Mouse (Mus musculus) testis, postnatal 14 days (tissue): ENCODE data around the gene Ctnna3.
"Not testable (repeated sequence)": the region's sequence is repeated elsewhere in the genome, so short reads cannot be mapped to it uniquely, and the experiment has no call there.

Source experiments
- DNase-seq: peaks from one replicate; pipeline ENCODE4 v3.0.0; 2021; ENCODE audit warnings: low spot score

Gene Ctnna3

DNA sequence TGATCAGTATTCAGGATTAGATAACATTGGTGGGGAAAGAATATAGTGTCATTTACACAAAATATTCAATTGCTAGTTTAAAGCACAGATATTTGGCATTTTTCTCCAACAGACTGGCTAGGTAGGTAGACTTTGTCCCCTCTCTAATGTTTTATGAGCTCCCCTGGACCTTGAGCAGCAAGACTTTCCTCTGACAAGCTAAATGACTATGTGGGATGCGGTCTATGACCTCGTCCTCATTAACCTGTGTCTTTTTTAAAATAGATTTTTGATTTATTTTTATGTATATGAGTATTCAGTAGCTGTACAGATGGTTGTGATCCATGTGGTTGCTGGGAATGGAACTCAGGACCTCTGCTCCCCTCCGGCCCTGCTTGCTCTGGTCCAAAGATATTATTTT, 1471.8 kb downstream of the Ctnna3 start:
- DNase-seq = no peak

DNA sequence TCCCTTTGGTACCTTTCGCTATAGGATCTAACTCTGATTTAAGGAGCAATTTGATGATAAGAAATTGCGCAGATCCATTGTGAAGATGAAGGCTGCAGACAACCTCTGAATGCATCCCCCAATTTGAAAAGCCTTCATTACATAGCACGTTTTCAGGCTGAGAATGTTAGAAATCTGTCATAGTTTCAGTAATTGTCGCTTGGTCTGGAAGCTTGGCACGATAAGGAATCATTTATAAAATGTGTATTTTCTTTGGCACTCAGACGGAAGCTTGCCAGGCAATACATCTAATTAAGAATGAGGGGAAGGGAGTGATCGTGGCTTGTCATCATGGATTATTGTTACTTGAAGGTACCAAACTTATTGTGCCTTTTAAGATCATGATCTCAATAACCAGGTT, 1511.1 kb downstream of the Ctnna3 start:
- no peak for DNase-seq

DNA sequence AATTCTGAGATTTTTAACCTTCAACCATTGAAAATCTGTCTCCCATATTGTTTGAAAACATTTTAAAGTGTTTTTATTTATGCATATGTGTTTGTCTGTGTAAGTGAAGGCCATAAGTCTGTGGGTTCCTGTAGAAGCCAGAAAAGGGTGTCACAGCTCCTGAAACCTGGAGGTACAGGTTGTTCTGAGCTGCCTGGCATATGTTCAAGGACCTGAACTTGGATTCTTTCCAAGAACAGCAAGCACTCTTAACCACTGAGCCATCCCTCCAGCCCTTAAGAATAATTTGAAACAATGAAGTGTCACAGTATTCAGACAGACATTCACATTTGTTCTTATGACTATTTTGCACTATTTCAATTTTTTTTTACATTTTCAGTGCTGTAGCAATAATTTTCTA, 1528.5 kb downstream of the Ctnna3 start:
- peak; percentile 17 for DNase-seq

DNA sequence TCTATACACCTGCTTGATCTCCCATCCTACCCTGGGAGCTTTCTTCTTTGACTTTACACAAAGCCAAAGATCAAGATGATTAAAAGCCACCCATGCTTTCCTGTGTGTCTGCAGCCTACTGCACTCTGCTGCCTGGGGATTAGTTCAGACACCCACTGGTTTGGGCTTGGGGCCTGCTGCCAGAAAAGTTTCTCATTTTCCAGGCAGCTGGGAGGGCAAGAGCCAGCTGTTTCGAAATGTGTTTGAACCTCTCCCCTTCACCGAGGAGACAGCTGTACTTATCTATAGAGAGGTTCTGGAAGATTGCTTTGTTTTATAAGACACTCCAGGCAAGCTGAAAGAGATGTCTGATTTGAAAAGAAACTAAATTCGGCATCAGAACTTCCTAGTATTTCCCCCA, 1563.0 kb downstream of the Ctnna3 start:
- DNase-seq = no peak

DNA sequence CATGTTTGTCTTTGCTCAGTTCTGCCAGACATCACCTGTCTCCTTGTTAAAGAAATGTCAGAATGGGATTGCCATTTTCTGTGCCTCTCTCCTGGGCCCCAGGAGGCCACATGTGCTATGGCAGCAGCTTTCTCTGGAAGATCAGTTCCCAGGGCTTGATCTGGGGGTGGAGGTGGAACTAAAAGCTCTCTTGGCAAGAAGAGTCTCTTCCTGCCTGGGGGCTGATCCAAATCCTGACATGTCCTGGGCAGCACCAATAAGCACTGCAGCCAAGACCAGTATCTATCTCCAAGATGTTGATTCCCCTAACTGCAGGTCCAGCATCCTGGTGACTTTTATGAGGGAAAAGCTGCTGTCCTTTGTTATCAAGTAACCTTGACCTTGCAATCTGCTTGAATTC, 1583.6 kb downstream of the Ctnna3 start:
- DNase-seq = peak; percentile 5

DNA sequence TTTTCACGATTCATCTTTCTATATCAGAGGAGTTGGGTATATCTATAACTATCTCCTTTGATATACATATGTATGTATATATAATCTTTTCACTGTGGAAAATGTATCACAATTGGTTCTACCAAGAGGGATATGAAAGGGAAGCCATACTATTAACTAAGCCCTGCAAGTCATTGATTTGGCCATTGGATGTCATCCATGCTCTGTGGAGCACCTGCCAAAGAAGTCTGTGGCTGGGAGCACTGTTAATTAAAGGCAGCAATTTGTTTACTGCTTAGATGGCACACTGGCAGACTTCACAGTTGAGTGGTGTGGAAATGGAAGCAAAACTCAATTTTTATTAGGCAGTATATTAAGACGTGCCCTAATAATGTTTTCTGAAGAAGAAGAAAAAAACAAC, 1592.8 kb downstream of the Ctnna3 start:
- no peak for DNase-seq

DNA sequence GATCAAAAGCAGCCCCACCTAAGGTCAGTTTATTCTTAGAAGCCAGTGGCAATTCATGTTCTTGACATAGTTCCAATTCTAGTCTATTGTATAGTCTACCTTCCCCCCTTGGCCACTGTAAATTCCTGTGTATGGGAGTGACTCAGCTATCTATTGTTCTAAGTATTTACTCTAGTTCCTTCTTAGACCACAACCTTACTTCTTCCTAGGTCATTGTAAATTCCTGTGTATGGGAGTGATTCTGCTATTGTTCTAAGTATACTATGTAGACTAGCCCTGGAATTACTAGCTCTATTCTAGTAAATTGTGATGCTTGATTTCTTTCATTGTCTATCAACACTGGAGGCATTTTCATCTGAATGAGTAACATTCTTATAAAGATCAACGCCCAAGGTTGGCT, 1603.6 kb downstream of the Ctnna3 start:
- DNase-seq = not testable (repeated sequence)
